Mouse (Mus musculus) bone marrow, adult 2 months (tissue): Measurements from ENCODE around the gene Srxn1. TPM values are rescaled to one million over a fixed set of nuclear protein-coding genes. Genes with fewer than 3 reads are reported as not detected.

ENCODE experiments used
- H3K27ac ChIP-seq: fragments of 200-500 bp; 2 replicates; pipeline ENCODE4 v1.5.1; 2012; ENCODE audit warnings: low read depth, mild to moderate bottlenecking, control low read depth, inconsistent platforms, low read length; ENCODE audit not compliant: control insufficient read depth, poor library complexity, insufficient read depth
- H3K4me1 ChIP-seq: fragments of 200-500 bp; 2 replicates; pipeline ENCODE4 v1.6.1; 2011; ENCODE audit warnings: low read length; ENCODE audit not compliant: control insufficient read depth, insufficient read depth
- H3K4me3 ChIP-seq: fragments of 200-500 bp; replicated peaks from 2 replicates; pipeline ENCODE3; 2011; ENCODE audit warnings: mild to moderate bottlenecking, low read depth, low read length, control low read depth; ENCODE audit not compliant: control insufficient read depth
- CTCF ChIP-seq: fragments of 200-500 bp; IDR thresholded peaks from 2 replicates; pipeline ENCODE4 v1.5.1; 2011; ENCODE audit warnings: low read length, control low read depth; ENCODE audit not compliant: control insufficient read depth, insufficient read depth
- POLR2A ChIP-seq: fragments of 200-500 bp; IDR thresholded peaks from 2 replicates; pipeline ENCODE4 v1.6.1; 2011; ENCODE audit warnings: low read depth, mild to moderate bottlenecking, control low read depth, low read length, borderline replicate concordance; ENCODE audit not compliant: control insufficient read depth
- WGBS: fragments of 180-500 bp; shearing (Covaris S2); methylation state at CpG from one replicate; pipeline ENCODE4 v1.1.7; 2018; 5-methylcytosine and 5-hydroxymethylcytosine counted together
- polyA plus RNA-seq: library from polyadenylated mRNA; stranded (reverse); fragments of >200 nt; gene quantifications from 2 replicates; pipeline ENCODE4 v1.2.4, GENCODE M21; 2011; ENCODE audit warnings: low replicate concordance; ENCODE audit not compliant: missing spikeins, insufficient read depth, insufficient read length

Gene Srxn1
- polyA plus RNA-seq, 1 experiment = 11.6 TPM

DNA sequence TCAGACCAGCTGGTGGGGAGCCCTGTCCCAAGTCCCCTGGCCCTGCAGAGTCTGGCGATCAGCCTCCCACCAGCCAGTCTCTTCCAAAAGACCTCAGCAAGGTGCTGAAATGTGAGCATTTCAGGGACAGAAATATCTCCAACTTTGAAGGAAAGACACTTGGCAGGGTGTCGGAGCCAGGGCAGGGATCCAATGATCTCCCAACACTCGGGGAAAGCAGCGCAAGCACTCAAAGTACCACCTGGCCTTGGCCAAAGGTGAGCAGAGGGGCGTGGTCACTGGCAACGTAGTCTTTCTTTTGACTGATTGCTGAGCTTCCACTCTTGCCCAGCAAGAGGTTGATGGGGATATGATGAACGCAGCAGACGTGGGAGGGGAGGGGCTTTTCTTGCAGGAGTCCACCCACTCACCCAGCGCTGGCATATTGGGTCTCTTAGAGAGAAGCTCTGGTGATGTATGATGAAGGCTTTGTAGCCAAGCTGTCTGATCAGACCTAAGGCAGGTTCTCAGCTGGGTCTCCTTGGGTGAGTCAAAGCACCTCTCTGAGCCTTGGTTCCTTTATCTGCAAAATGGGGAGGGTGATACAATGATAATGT lies 29.9 kb upstream of the Srxn1 start:
- H3K27ac ChIP-seq = no peak overlapping the region
- TF ChIP-seq POLR2A = no peak
- 45% methylated on average over 9 of the region's 9 CpGs for WGBS
- H3K4me1 ChIP-seq = no peaks in the 10 kb centered on the region
- no peak overlapping the region for H3K4me3 ChIP-seq

- Histone ChIP-seq H3K4me1 (no peaks in the 10 kb centered on the region; the same call in 1 of the 2 replicates), H3K4me3 (no peak overlapping the region), H3K27ac (no peak overlapping the region)
- WGBS = 57% methylated on average over 3 of the region's 3 CpGs
- no peak for TF ChIP-seq CTCF
- TF ChIP-seq POLR2A = no peak
Observed at GRCm38 (mm10) chr2:152077337-152077736, 28.0 kb upstream of the Srxn1 start.

GRCm38 (mm10) chr2:152080685-152081541 lies 24.4 kb upstream of the Srxn1 start, which contains the start of gene Scrt2:
Scrt2 (plus strand) TSS chr2:152081529.
- TF ChIP-seq CTCF (no peak), POLR2A (no peak)
- no peak within 1 kb of the TSS for H3K4me3 ChIP-seq
- no peak within 1 kb of the TSS for H3K27ac ChIP-seq
- no peaks in the 10 kb centered on the region; the same call in 1 of the 2 replicates for H3K4me1 ChIP-seq
- 2% methylated on average over 24 of the region's 24 CpGs for WGBS

DNA sequence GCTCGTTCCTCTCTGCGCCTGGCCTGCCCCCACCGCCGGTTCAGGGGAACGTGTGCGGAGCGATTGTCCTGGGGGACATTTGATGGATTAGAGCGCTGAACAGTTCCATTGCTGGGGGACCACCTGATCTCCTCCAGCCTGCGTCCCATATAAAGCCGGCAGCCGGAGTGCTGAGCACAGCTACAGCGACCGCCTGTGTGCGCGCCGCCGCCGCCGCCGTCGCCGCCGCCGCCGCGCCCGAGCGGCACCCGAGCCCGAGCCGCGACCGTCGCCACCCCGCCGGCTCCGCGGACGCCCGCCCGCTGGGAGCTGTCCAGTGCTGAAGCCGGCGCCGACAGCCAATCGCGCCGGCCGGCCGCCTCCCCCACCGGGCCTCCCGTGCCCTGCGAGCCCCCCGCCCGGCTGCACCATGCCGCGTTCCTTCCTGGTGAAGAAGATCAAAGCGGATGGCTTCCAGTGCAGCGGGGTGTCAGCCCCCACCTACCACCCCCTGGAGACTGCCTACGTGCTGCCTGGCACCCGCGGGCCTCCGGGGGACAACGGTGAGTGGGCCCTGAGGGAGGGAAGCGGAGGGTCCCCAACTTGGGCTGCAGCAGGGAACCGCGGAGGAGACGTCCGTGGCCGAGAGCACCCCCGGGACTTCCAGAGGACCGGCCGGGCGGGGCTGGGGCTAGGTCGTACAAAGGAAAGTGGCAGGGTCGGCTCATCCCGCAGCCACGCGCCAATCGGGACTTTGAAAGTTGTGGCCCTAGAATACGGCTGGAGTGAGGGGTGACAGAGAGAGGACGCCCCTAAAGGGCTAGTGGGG lies 23.5 kb upstream of the Srxn1 start:
- 2% methylated on average over 81 of the region's 81 CpGs for WGBS
- TF ChIP-seq POLR2A (no peak), CTCF (no peak)
- Histone ChIP-seq H3K27ac (no peak overlapping the region), H3K4me1 (no peaks in the 10 kb centered on the region; the same call in 1 of the 2 replicates), H3K4me3 (no peak overlapping the region)

DNA sequence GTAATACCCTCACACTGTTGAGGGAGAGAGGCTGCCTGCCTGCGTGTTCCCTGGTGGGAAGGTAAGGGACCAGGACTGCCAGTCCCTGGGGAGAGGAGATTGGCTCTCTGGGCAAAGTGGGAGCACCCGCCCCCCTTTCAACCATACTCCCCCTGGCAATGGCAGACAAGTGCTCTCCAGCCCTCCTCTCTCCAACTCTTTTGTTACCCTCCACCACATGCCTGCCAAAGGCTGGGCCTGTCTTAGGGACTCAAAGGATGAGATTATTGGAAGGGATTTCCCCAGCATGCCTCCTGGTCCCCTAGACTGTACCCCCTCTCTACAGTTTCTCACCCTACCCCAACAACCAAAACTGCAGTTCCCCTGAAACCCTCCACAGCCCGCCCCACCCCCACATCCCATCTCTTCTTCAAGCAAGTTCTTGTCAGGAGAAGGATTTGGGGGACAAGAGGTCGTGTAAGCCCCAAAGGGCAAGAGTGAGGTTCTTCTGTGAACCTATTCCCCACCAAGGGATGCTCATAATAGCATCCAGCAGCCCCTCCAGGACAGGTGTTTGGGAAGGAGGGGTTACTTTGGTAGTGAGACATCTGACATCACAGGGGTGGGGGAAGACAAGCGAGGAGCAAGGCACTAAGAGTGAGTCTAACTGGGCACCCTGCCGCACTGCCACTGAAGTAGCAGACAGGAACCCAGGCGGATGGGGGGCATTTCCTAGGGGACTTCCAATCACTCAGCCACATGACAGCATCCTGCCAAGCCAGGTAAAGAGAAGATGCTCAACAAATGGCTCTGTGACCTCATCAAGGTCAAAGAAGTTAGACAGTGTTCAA lies 22.6 kb upstream of the Srxn1 start:
- 22% methylated on average over 7 of the region's 7 CpGs for WGBS
- Histone ChIP-seq H3K27ac (no peak overlapping the region), H3K4me1 (no peaks in the 10 kb centered on the region; the same call in 1 of the 2 replicates), H3K4me3 (no peak overlapping the region)
- TF ChIP-seq POLR2A = no peak
- no peak for TF ChIP-seq CTCF

GRCm38 (mm10) chr2:152083411-152083810 lies 21.9 kb upstream of the Srxn1 start:
- Histone ChIP-seq H3K4me1 (no peaks in the 10 kb centered on the region; the same call in 1 of the 2 replicates), H3K4me3 (no peak overlapping the region), H3K27ac (no peak overlapping the region)
- 69% methylated on average over 4 of the region's 4 CpGs for WGBS
- TF ChIP-seq CTCF (no peak), POLR2A (no peak)

DNA sequence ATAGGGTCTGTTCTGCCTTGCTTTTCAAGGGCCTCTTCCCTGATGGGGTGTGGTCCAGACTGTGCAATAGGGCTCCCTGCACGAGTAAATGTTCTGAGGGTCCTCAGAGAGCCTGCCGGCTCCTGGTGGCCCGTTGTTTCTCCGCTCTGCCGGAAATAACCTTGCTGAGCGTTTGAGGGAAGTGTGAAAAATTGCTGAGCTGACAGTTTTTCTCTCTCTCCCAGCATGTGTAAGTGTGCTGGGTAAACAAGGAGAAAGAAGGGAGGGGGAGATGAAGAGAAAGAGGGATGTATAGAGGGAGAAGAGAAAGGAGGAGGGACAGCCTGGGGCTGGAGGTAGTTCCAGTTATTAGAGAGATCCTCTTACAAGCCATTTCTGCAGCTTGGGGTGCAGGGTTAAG lies 21.0 kb upstream of the Srxn1 start:
- TF ChIP-seq CTCF (no peak), POLR2A (no peak)
- Histone ChIP-seq H3K4me1 (no peaks in the 10 kb centered on the region; the same call in 1 of the 2 replicates), H3K27ac (no peak overlapping the region), H3K4me3 (no peak overlapping the region)
- 47% methylated on average over 6 of the region's 6 CpGs for WGBS

DNA sequence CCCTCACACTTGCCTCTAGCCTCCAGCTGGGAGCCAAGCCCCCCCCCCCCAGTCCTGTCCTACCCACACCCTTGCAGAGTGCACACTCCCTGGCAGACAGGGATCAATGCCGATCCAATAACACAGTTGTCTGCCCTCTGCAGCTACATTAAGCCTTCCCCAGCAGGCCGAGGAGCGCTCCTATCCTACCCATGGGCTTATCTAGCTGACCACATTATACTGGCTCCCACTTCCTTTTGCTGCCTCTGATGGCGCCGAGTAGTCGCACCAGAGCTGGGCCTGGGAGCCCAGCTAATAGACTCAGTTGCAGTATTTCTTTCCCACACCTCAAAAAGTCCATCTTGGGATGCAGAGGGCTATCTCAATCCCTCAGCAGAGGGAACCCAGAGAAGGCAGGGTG lies 19.9 kb upstream of the Srxn1 start:
- no peak for TF ChIP-seq POLR2A
- TF ChIP-seq CTCF = no peak
- H3K27ac ChIP-seq = no peak overlapping the region
- WGBS = 31% methylated on average over 6 of the region's 6 CpGs
- H3K4me1 ChIP-seq = no peaks in the 10 kb centered on the region; the same call in 1 of the 2 replicates
- H3K4me3 ChIP-seq = no peak overlapping the region
